Mouse (Mus musculus) spleen, postnatal 4 days (tissue): ENCODE results near the gene Myof.

Experiments used
- DNase-seq, 2 experiments: peaks; one replicate each; pipeline ENCODE4 v3.0.0; 2022; ENCODE audit warnings: low spot score in 2 of 2

Myof gene

DNA sequence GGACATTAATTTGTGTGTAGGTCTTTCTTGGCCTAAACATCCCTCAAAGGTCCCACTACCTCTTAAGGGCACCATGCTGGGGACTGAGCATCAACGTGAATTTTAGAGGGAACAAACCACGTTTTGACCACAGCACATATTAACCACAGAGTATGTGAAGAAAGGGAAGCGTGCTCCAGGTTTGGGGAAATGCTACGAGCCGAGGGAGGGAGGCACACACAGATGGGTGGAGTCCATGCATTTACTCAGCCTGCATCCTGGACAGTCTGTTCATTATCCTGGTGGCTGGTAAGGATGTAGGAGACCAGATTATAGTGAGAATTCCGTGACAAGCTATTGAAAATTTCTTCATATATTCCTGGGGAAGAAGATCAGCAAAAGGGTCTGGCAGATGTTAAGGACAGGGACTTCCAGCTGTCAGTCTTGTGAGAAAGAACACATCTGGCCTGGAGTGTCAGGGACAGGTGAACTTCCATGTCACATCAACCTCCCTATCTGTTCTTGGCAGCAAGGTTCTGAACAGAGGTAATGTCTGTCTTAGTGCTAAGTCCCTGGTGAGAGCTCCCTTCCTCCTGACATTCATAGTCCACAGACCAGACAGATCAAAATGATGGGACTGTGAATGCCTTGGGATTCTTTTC, 166.7 kb downstream of the Myof start:
- no peak for DNase-seq

DNA sequence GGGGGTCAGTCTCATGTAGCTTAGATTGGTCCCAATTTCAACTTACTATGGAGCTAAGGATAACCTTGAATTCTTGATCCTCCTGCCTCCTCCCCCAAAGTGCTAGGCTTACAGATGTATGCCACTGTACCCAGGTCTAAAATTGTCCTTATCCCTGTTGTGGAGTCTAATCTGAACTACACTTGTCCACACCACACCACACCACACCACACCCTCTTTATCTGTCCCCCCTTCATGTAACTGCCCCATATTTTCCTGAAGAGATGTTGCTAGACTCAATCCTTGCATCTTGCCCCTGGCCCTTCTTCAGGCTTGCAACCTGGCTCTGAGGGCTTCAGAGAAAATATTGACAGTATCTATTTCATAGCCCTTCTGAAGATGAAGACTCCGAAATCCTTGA, 169.9 kb downstream of the Myof start:
- DNase-seq, result no peak

DNA sequence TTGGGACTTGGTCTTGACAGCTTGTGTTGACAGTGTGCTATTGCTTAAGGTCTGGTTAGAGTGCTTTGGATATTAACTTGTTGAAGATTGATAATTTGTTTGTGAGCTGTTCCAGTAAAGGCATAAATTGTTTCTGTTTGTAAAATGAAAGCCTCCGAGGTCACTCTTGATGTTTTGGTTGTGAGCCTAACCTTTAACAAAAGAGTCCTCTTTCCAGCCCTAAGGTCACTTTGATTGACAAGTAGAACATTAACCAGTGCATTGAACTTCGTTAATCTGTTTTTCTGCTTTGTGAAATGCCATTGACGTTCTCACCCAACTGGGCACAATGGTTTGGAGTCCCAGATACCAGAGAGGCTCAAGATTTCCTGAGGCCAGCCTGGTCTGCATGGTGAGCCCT, 175.8 kb downstream of the Myof start:
- no peak for DNase-seq

DNA sequence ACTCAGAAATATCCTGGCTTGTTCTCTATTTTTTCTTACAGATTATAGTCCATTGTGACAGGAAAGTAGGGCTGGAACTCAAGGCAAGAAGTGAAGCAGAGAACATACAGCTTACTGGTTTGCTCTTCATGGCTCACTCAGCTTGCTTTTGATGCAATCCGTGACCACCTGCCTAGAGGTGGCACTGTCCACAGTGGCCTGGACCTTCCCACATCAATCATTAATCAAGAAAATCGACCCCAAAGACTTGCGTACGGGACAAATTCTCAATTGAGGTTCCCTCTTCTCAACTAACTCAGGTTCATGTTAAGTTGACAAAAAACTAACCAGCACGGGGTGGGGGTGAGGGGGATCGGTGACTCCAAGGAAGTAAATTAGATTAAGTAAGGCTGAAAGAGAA, 176.4 kb downstream of the Myof start:
- DNase-seq, result no peak

DNA sequence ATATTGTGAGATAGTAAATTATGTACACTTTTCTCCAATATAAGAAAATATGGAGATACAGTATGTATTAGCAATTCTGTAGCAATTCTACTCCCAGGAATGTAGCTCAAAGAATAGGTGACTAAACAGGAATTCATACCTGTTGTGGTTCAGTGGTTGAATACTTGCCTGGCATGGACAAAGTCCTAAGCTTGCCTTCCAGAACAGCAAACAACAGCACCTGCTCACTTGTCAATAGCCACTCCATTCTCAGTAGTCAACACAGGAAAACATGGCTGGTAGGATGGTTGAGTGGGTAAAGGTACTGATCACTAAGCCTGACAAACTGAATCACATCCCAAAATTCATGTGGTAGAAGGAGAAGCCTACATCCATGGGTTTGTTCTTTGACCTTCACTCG, 182.2 kb downstream of the Myof start:
- no peak for DNase-seq

DNA sequence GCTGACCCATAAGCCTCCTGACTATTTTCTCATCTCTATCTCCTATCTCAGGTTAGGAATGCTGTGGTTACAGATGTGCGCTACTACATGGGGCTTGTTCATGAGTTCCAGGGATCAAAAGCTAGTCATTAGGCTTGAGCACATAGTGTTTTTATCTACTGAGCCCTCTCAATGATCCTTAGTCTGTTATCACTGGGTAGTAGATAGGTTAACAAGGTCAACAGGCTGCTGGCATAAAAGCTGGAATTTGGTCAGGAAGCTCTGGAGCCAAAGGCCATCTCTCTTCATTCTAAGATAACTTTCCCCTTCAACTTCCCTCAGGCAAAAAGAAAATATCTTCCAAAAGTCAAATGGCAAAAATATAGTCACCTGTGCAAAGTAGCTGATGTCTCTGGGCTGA, 183.1 kb downstream of the Myof start:
- no peak for DNase-seq

DNA sequence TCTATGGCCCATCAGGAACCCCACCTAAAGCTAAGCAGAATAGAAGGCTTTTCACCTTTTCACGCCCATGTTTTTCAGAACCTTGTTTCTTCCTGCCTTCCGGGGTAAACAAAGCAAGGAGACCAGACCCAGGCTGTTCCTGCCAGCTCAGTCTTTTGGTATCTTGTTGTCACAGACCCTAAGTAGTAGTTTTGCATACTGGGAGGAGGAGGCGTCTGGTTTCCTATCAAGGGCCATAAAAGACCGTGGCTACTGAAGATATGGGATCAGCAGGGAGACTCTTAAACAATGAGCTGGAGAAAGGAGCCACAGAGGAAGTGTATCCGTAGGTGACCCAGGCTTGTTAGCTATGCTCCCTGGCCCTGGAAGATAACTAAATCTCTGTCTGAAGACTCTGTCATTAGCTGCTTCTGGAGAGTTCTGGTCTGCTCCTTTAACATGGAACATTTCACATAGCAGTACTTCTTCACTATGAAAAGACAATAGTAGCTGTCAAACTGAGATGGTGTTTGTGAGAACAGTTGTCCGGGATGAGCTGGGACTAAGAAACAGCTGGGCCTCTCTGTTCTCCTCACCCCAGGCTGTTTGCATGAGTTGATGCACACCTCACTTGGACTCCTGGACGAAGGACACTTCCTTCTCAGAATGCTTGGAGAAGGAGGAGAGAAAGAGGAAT, 184.8 kb downstream of the Myof start:
- DNase-seq, result no peak

DNA sequence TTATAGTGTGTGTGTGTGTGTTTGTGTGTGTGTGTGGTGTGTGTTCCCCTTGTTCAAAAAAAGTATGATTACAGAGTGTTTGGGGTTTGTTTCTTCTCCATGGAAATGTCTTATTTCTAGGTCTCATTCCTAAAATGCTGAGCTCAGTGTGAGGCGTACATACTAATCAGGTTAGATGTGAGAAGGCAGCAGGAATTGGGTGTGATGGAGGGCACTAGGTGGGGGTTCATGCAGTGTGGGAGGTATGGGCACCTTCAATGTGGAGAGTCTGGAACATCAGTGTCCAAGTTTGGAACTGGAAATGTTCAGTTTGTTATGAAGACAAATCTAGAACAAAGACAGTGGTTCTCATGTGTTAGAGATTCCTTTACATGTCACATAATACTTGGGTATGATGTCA, 191.3 kb downstream of the Myof start:
- no peak for DNase-seq

DNA sequence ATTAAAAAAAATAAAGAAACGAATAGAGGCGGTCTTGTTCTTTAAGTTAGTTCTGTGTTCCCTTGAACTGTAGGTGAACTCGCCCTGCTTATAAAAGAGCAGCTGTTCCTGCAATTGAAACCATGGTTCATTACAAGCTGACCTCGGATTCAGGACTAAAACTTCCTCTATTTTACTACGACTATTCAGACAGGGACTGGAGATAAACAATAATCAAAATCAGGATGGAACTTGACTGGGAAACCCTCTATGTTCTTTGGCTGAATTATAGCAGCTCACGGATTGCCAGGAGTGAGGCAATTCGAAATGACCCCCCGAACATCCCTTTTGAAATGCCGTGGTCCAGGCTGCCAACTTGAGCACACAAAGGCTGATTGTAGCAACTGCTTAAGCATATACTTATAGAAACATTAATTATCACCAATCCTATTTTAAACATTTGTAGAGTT, 191.8 kb downstream of the Myof start:
- no peak for DNase-seq
